Mouse (Mus musculus) bone marrow macrophage, adult 2 months (primary cell): ENCODE data around the gene Apopt1.

Source experiments
- CTCF ChIP-seq: IDR thresholded peaks from 2 replicates; pipeline ENCODE4 v1.5.1; 2012; ENCODE audit warnings: low read depth, mild to moderate bottlenecking, low read length, moderate library complexity
- POLR2A ChIP-seq: IDR thresholded peaks from 2 replicates; pipeline ENCODE4 v1.6.1; 2012; ENCODE audit warnings: mild to moderate bottlenecking, low read depth, low read length, borderline replicate concordance

DNA sequence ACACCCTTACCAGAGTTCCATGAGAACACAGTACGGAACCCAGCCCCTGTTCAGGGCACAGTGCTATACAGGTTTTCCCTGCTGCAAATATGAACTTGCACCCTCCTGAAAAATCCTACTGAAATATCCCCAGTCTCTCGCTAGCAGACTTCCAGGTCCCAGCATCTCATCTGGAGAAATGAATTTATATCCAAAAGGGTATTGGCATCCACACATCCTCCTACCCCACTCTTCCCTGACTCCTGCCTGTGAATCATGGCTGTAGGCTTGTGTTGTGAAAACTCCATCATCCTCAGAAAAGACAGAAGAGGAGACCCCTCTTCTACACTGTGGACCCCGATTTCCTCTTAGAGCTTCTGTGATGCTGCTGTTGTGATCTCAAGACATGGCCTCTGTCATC lies 37.7 kb downstream of the Apopt1 start:
- TF ChIP-seq CTCF (no peak), POLR2A (no peak)
